Mouse (Mus musculus) heart, adult 2 months (tissue): ENCODE results near the gene Ahdc1.
"Not testable (repeated sequence)": the region's sequence is repeated elsewhere in the genome, so short reads cannot be mapped to it uniquely, and the experiment has no call there.

Experiments used
- CTCF ChIP-seq: fragments of 200-600 bp; IDR thresholded peaks from 2 replicates; pipeline ENCODE4 v1.8.1; 2022; ENCODE audit warnings: antibody characterized with exemption, mild to moderate bottlenecking, moderate library complexity
- EP300 ChIP-seq: fragments of 200-500 bp; IDR thresholded peaks from 2 replicates; pipeline ENCODE4 v1.6.1; 2011; ENCODE audit warnings: low read depth, low read length, control low read depth; ENCODE audit not compliant: insufficient read depth
- POLR2A ChIP-seq: fragments of 200-500 bp; IDR thresholded peaks from 2 replicates; pipeline ENCODE4 v1.6.1; 2011; ENCODE audit warnings: mild to moderate bottlenecking, low read depth, low read length, control low read depth; ENCODE audit not compliant: insufficient read depth

GRCm38 (mm10) chr4:133005885-133006451 lies 5.1 kb upstream of the Ahdc1 start:
- TF ChIP-seq EP300, CTCF, POLR2A: not testable (repeated sequence)
